Mouse (Mus musculus) spleen, embryonic (tissue): ENCODE data around the gene Dcps.

Experiments used
- CTCF ChIA-PET: fragments of 350-600 bp; sonication (Branson Sonifier 250); formaldehyde crosslinking; loops from one replicate; lab custom pipeline; 2022; lab: Charles Lee

Gene Dcps

GRCm38 (mm10) chr9:35110567-35110966, 65.3 kb downstream of the Dcps start:
- CTCF ChIA-PET: no interaction called here

GRCm38 (mm10) chr9:35110051-35110450, 65.8 kb downstream of the Dcps start:
- CTCF ChIA-PET: no interaction called here

- CTCF ChIA-PET: no interaction called here
Observed at GRCm38 (mm10) chr9:35108916-35109315, 66.9 kb downstream of the Dcps start.

- CTCF ChIA-PET: no interaction called here
Observed at GRCm38 (mm10) chr9:35108066-35108465, 67.8 kb downstream of the Dcps start.

- CTCF ChIA-PET: no interaction called here
Observed at GRCm38 (mm10) chr9:35107396-35107795, 68.5 kb downstream of the Dcps start.

GRCm38 (mm10) chr9:35105884-35106880, 69.7 kb downstream of the Dcps start:
- CTCF ChIA-PET: interaction anchor here (0.6 kb wide), 1 partner anchor 248 kb away, joined by 7 read pairs; no protein-coding TSS in a partner anchor

GRCm38 (mm10) chr9:35105438-35105837, 70.4 kb downstream of the Dcps start:
- CTCF ChIA-PET: interaction anchor here (0.6 kb wide), 1 partner anchor 247 kb away, joined by 7 read pairs; no protein-coding TSS in a partner anchor

GRCm38 (mm10) chr9:35104711-35105110, 71.2 kb downstream of the Dcps start:
- CTCF ChIA-PET: no interaction called here

GRCm38 (mm10) chr9:35098762-35099161, 77.1 kb downstream of the Dcps start:
- CTCF ChIA-PET: no interaction called here

- CTCF ChIA-PET: no interaction called here
Observed at GRCm38 (mm10) chr9:35097901-35098300, 78.0 kb downstream of the Dcps start.

GRCm38 (mm10) chr9:35095726-35096125, 80.1 kb downstream of the Dcps start:
- CTCF ChIA-PET: no interaction called here

- CTCF ChIA-PET: no interaction called here
Observed at GRCm38 (mm10) chr9:35093350-35093749, 82.5 kb downstream of the Dcps start.

- CTCF ChIA-PET: no interaction called here
Observed at GRCm38 (mm10) chr9:35092904-35093303, 83.0 kb downstream of the Dcps start.
